Mouse (Mus musculus) spleen, adult 2 months (tissue): ENCODE results near the gene Il23a. TPM values are rescaled to one million over a fixed set of nuclear protein-coding genes. Genes with fewer than 3 reads are reported as not detected.

Experiments used
- DNase-seq, 2 experiments: peaks; one replicate each; pipeline versions ENCODE4 v3.0.0 to v3.0.0-alpha.2; 2012 to 2021; ENCODE audit warnings: low spot score in 2 of 2, low read depth in 1 of 2
- H3K27ac ChIP-seq: fragments of 200-500 bp; 2 replicates; pipeline ENCODE4 v1.5.1; 2012; ENCODE audit warnings: low read length, inconsistent platforms; ENCODE audit not compliant: insufficient read depth
- H3K27me3 ChIP-seq: fragments of 200-500 bp; 2 replicates; pipeline ENCODE4 v1.6.1; 2012; ENCODE audit warnings: mild to moderate bottlenecking, moderate library complexity, low read length, inconsistent platforms; ENCODE audit not compliant: control insufficient read depth, insufficient read depth
- H3K36me3 ChIP-seq: fragments of 200-500 bp; 2 replicates; pipeline ENCODE4 v1.6.1; 2012; ENCODE audit warnings: mild to moderate bottlenecking, low read length, inconsistent platforms; ENCODE audit not compliant: control insufficient read depth, insufficient read depth
- H3K4me1 ChIP-seq: fragments of 200-500 bp; 2 replicates; pipeline ENCODE4 v1.6.1; 2011; ENCODE audit warnings: inconsistent platforms; ENCODE audit not compliant: control insufficient read depth, insufficient read depth, insufficient read length
- H3K4me3 ChIP-seq: fragments of 200-500 bp; 2 replicates; pipeline ENCODE4 v1.5.1; 2011; ENCODE audit warnings: mild to moderate bottlenecking, inconsistent platforms; ENCODE audit not compliant: insufficient read depth, insufficient read length; ENCODE audit errors: extremely low read depth
- CTCF ChIP-seq: fragments of 200-500 bp; IDR thresholded peaks from 2 replicates; pipeline ENCODE4 v1.5.1; 2011; ENCODE audit warnings: mild to moderate bottlenecking, inconsistent platforms; ENCODE audit not compliant: insufficient read depth, insufficient read length, insufficient replicate concordance; ENCODE audit errors: extremely low read depth
- POLR2A ChIP-seq: fragments of 200-500 bp; IDR thresholded peaks from 2 replicates; pipeline ENCODE4 v1.6.1; 2011; ENCODE audit warnings: low read depth, low read length, inconsistent platforms
- WGBS: fragments of 180-500 bp; shearing (Covaris S2); methylation state at CpG from one replicate; pipeline ENCODE4 v1.1.7; 2018; 5-methylcytosine and 5-hydroxymethylcytosine counted together
- polyA plus RNA-seq: library from polyadenylated mRNA; depleted of rRNA; stranded (reverse); fragments of >200 nt; gene quantifications from 2 replicates; pipeline ENCODE4 v1.2.3, GENCODE M21; 2012; rRNA removed

Il23a gene
- polyA plus RNA-seq, 1 experiment, result not detected

- Histone ChIP-seq H3K4me3 (no peak overlapping the region), H3K4me1 (no peaks in the 10 kb centered on the region), H3K27ac (no peak overlapping the region), H3K27me3 (no peaks in the 10 kb centered on the region), H3K36me3 (peaks cover 18% of the 10 kb centered on the region)
- TF ChIP-seq CTCF (no peak), POLR2A (no peak)
- no peak for DNase-seq
- 94% methylated on average over 13 of the region's 13 CpGs for WGBS
Measured at GRCm38 (mm10) chr10:128250565-128250964, 48.0 kb downstream of the Il23a start.

GRCm38 (mm10) chr10:128247020-128247732 lies 51.4 kb downstream of the Il23a start:
- Histone ChIP-seq H3K27me3 (no peaks in the 10 kb centered on the region), H3K4me1 (no peaks in the 10 kb centered on the region), H3K27ac (0 out of 2 replicates have a peak overlapping the region, but pooled peaks have one; percentile 19), H3K4me3 (0 out of 2 replicates have a peak overlapping the region, but pooled peaks have one; percentile 11), H3K36me3 (peaks cover 21% of the 10 kb centered on the region)
- TF ChIP-seq POLR2A (no peak), CTCF (no peak)
- DNase-seq, result no peak
- WGBS, result 87% methylated on average over 17 of the region's 17 CpGs

Other genes starting within 250 kb of the Il23a start
- gene Ptges3, start 239.8 kb downstream of the Il23a start, polyA plus RNA-seq, result 20.2 and 59.3 TPM in 2 replicates
- gene Atp5b, start 215.5 kb downstream of the Il23a start, polyA plus RNA-seq, result 803 and 1,529 TPM in 2 replicates
- 39.0 and 43.3 TPM in 2 replicates for gene Baz2a, start 207.2 kb downstream of the Il23a start, polyA plus RNA-seq
- 30.0 and 37.0 TPM in 2 replicates for gene Rbms2, start 118.5 kb downstream of the Il23a start, polyA plus RNA-seq
- 4.7 and 6.6 TPM in 2 replicates for gene Gls2, start 104.3 kb downstream of the Il23a start, polyA plus RNA-seq
- gene Spryd4, start 86.9 kb downstream of the Il23a start, polyA plus RNA-seq, result 6.0 and 7.6 TPM in 2 replicates
- 0.08 TPM in 1 of 2 replicates, not detected in the other for gene Mip, start 72.9 kb downstream of the Il23a start, polyA plus RNA-seq
- 4.8 and 6.7 TPM in 2 replicates for gene Timeless, start 66.7 kb downstream of the Il23a start, polyA plus RNA-seq
- 0.06 and 0.20 TPM in 2 replicates for gene Apon, start 44.7 kb downstream of the Il23a start, polyA plus RNA-seq
- 1.0 and 1.4 TPM in 2 replicates for gene Apof, start 30.1 kb downstream of the Il23a start, polyA plus RNA-seq
- gene Stat2, start 28.2 kb downstream of the Il23a start, polyA plus RNA-seq, result 34.6 and 42.1 TPM in 2 replicates
- 25.7 and 30.6 TPM in 2 replicates for gene Pan2, start 4.6 kb upstream of the Il23a start, polyA plus RNA-seq
- 15.9 and 17.2 TPM in 2 replicates for gene Cnpy2, start 23.7 kb upstream of the Il23a start, polyA plus RNA-seq
- 70.4 and 89.2 TPM in 2 replicates for gene Cs, start 39.0 kb upstream of the Il23a start, polyA plus RNA-seq
- gene Coq10a, start 70.2 kb upstream of the Il23a start, polyA plus RNA-seq, result 32.1 and 63.8 TPM in 2 replicates
- gene Ankrd52, start 78.4 kb upstream of the Il23a start, polyA plus RNA-seq, result 31.1 and 36.9 TPM in 2 replicates
- 15.2 and 17.1 TPM in 2 replicates for gene Slc39a5, start 102.5 kb upstream of the Il23a start, polyA plus RNA-seq
- gene Nabp2, start 112.7 kb upstream of the Il23a start, polyA plus RNA-seq, result 19.8 and 21.2 TPM in 2 replicates
- 24.1 and 29.4 TPM in 2 replicates for gene Rnf41, start 112.9 kb upstream of the Il23a start, polyA plus RNA-seq
- 67.8 and 84.5 TPM in 2 replicates for gene Smarcc2, start 160.5 kb upstream of the Il23a start, polyA plus RNA-seq
- 376 and 451 TPM in 2 replicates for gene Myl6, start 195.4 kb upstream of the Il23a start, polyA plus RNA-seq
- 0.67 and 1.1 TPM in 2 replicates for gene Myl6b, start 199.9 kb upstream of the Il23a start, polyA plus RNA-seq
- 121 and 148 TPM in 2 replicates for gene Esyt1, start 227.1 kb upstream of the Il23a start, polyA plus RNA-seq
- 17.4 and 19.9 TPM in 2 replicates for gene Zc3h10, start 249.0 kb upstream of the Il23a start, polyA plus RNA-seq